Mouse (Mus musculus) CH12.LX (cell line): ENCODE data around the gene Ovca2. TPM values are rescaled to one million over a fixed set of nuclear protein-coding genes. Genes with fewer than 3 reads are reported as not detected.

ENCODE experiments used
- DNase-seq: peaks from one replicate; pipeline ENCODE4 v3.0.0-alpha.2; 2013; ENCODE audit errors: extremely low read depth
- H3K27ac ChIP-seq: 2 replicates; pipeline ENCODE4 v1.5.1; 2012; ENCODE audit warnings: low read depth, mild to moderate bottlenecking, control low read depth, moderate library complexity; ENCODE audit not compliant: insufficient read depth
- H3K27me3 ChIP-seq: replicated peaks from 2 replicates; pipeline ENCODE3; 2012; ENCODE audit warnings: inconsistent platforms
- H3K36me3 ChIP-seq, 2 experiments: replicated peaks in 1 of 2; 2 replicates each; pipeline versions ENCODE3 to v1.6.1; 2012; ENCODE audit warnings: inconsistent platforms in 1 of 2, low read length in 1 of 2, mild to moderate bottlenecking in 1 of 2, mixed read lengths in 1 of 2, moderate library complexity in 1 of 2; ENCODE audit not compliant: control insufficient read depth in 1 of 2, insufficient read depth in 1 of 2
- H3K4me1 ChIP-seq, 2 experiments: 2 replicates each; pipeline ENCODE4 v1.6.1; 2012; ENCODE audit warnings: inconsistent platforms in 1 of 2, moderate library complexity in 1 of 2; ENCODE audit not compliant: insufficient read depth in 2 of 2, control insufficient read depth in 1 of 2
- H3K4me2 ChIP-seq: 2 replicates; pipeline ENCODE4 v1.6.1; 2012; ENCODE audit warnings: low read depth, mild to moderate bottlenecking, control low read depth; ENCODE audit not compliant: poor library complexity, insufficient read depth, severe bottlenecking
- H3K4me3 ChIP-seq, 3 experiments: fragments of 150-350 bp in 1 of 3; sonication (generic) in 1 of 3; replicated peaks in 1 of 3; 2 replicates each; pipeline versions ENCODE3 to v1.5.1; 2011 to 2012; ENCODE audit warnings: low read depth in 2 of 3, low read length in 2 of 3, mild to moderate bottlenecking in 2 of 3, moderate library complexity in 2 of 3, control low read depth in 1 of 3, improper control_type of control experiment in 1 of 3, inconsistent platforms in 1 of 3, mixed read lengths in 1 of 3; ENCODE audit not compliant: poor library complexity in 1 of 3
- H3K79me2 ChIP-seq: replicated peaks from 2 replicates; pipeline ENCODE4 v1.6.1; 2012; ENCODE audit warnings: mild to moderate bottlenecking, moderate library complexity; ENCODE audit not compliant: control insufficient read depth, poor library complexity, insufficient read depth, severe bottlenecking; ENCODE audit errors: extremely low read depth
- H3K9ac ChIP-seq: 2 replicates; pipeline ENCODE4 v1.6.1; 2012; ENCODE audit warnings: low read depth, mild to moderate bottlenecking, control low read depth, moderate library complexity; ENCODE audit not compliant: insufficient read depth
- H3K9me3 ChIP-seq: replicated peaks from 2 replicates; pipeline ENCODE3; 2012; ENCODE audit warnings: low read length, inconsistent platforms, mixed read lengths
- CHD1 ChIP-seq: IDR thresholded peaks from 2 replicates; pipeline ENCODE4 v1.6.1; 2012; ENCODE audit warnings: low read depth, low read length, improper control_type of control experiment, inconsistent platforms
- CHD2 ChIP-seq: IDR thresholded peaks from 2 replicates; pipeline ENCODE4 v1.6.1; 2011; ENCODE audit warnings: low read length, improper control_type of control experiment
- CTCF ChIP-seq, 2 experiments: IDR thresholded peaks in 1 of 2; conservative IDR thresholded peaks in 1 of 2; 2 replicates each; pipeline ENCODE4 v1.5.1; 2011 to 2012; ENCODE audit warnings: low read depth in 2 of 2, low read length in 2 of 2, improper control_type of control experiment in 1 of 2, inconsistent platforms in 1 of 2, mild to moderate bottlenecking in 1 of 2, moderate library complexity in 1 of 2
- E2F4 ChIP-seq: IDR thresholded peaks from 2 replicates; pipeline ENCODE4 v1.6.1; 2011; ENCODE audit warnings: low read depth, low read length, improper control_type of control experiment; ENCODE audit not compliant: insufficient replicate concordance
- ELF1 ChIP-seq: IDR thresholded peaks from 2 replicates; pipeline ENCODE4 v1.6.1; 2014; ENCODE audit warnings: low read depth, mild to moderate bottlenecking, inconsistent platforms, low read length, improper control_type of control experiment
- EP300 ChIP-seq: IDR thresholded peaks from 2 replicates; pipeline ENCODE4 v1.6.1; 2011; ENCODE audit warnings: low read length, improper control_type of control experiment
- ETS1 ChIP-seq: conservative IDR thresholded peaks from 2 replicates; pipeline ENCODE4 v1.6.1; 2012; ENCODE audit warnings: low read depth, mild to moderate bottlenecking, inconsistent platforms, low read length, improper control_type of control experiment, moderate library complexity
- HCFC1 ChIP-seq: IDR thresholded peaks from 2 replicates; pipeline ENCODE4 v1.6.1; 2012; ENCODE audit warnings: low read depth, mild to moderate bottlenecking, inconsistent platforms, low read length, improper control_type of control experiment
- MAFK ChIP-seq: IDR thresholded peaks from 2 replicates; pipeline ENCODE4 v1.6.1; 2011; ENCODE audit warnings: low read length, improper control_type of control experiment; ENCODE audit not compliant: insufficient replicate concordance
- MAX ChIP-seq: IDR thresholded peaks from 2 replicates; pipeline ENCODE4 v1.6.1; 2011; ENCODE audit warnings: low read length, improper control_type of control experiment
- MEF2A ChIP-seq: IDR thresholded peaks from 2 replicates; pipeline ENCODE4 v1.6.1; 2014; ENCODE audit warnings: low read depth, mild to moderate bottlenecking, inconsistent platforms, low read length, improper control_type of control experiment, borderline replicate concordance
- NELFE ChIP-seq: IDR thresholded peaks from 2 replicates; pipeline ENCODE4 v1.6.1; 2011; ENCODE audit warnings: low read depth, low read length, improper control_type of control experiment
- NRF1 ChIP-seq: IDR thresholded peaks from 2 replicates; pipeline ENCODE4 v1.6.1; 2014; ENCODE audit warnings: low read depth, mild to moderate bottlenecking, inconsistent platforms, low read length, improper control_type of control experiment, moderate library complexity
- SIN3A ChIP-seq: IDR thresholded peaks from 2 replicates; pipeline ENCODE4 v1.6.1; 2012; ENCODE audit warnings: low read length, improper control_type of control experiment, inconsistent platforms
- SMC3 ChIP-seq: IDR thresholded peaks from 2 replicates; pipeline ENCODE4 v1.6.1; 2011; ENCODE audit warnings: low read depth, low read length, improper control_type of control experiment
- TCF12 ChIP-seq: IDR thresholded peaks from 2 replicates; pipeline ENCODE4 v1.6.1; 2014; ENCODE audit warnings: low read depth, mild to moderate bottlenecking, inconsistent platforms, low read length, improper control_type of control experiment
- USF1 ChIP-seq: IDR thresholded peaks from 2 replicates; pipeline ENCODE4 v1.6.1; 2014; ENCODE audit warnings: low read depth, mild to moderate bottlenecking, inconsistent platforms, low read length, improper control_type of control experiment
- ZC3H11A ChIP-seq: IDR thresholded peaks from 2 replicates; pipeline ENCODE4 v1.6.1; 2012; ENCODE audit warnings: low read depth, mild to moderate bottlenecking, inconsistent platforms, low read length, improper control_type of control experiment
- dilution Hi-C: fragments of 300-500 bp; cut with MboI; formaldehyde crosslinking; loops from 2 replicates; pipeline ENCODE4 v1.14.3; 2020; ENCODE audit warnings: low sequenced_read_pairs; ENCODE audit not compliant: extremely low pct_unique_long_range_greater_than_20kb, extremely low pct_ligation_motif_present
- in situ Hi-C: fragments of 300-500 bp; cut with MboI; formaldehyde crosslinking; loops from 3 replicates; pipeline ENCODE4 v1.14.3; 2019; ENCODE audit warnings: low sequenced_read_pairs, low pct_ligation_motif_present, low pct_unique_long_range_greater_than_20kb, mixed read lengths
- polyA plus RNA-seq: library from polyadenylated mRNA; unstranded; fragments of >175 nt; gene quantifications from 2 replicates; pipeline ENCODE4 v1.2.1, GENCODE M21; 2012; ENCODE audit warnings: low read depth; ENCODE audit not compliant: insufficient read length
- total RNA-seq, 2 experiments: library from RNA; depleted of rRNA; stranded (reverse); fragments of 300-350 nt in 1 of 2; fragments of >200 nt in 1 of 2; gene quantifications; 2 replicates each; pipeline ENCODE4 v1.2.3; 2012 to 2014

The Ovca2 gene
- total and polyA plus RNA-seq, 3 experiments = 20.7 to 86.9 (median 32.1) TPM

DNA sequence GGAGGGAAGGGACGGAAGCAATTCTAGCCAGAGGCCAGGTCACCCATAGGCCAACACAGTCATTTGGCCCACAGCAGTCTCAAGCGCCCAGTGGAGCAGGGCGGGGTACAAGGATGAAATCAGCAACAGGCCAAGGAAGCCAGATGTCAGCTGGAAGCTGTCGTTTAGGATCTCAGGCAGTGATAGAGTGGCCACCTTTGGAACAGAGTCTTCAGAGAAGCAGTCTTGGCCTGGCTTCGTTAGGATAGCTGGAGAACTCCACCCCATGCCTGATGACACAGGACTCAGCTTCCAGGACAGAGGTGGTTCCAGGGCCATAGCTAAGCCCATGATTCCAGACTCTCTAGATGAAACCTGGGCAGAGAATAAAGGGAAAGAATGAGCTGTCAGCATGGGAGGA is 38.2 kb downstream of the Ovca2 start:
- Histone ChIP-seq H3K4me2 (no peak overlapping the region), H3K27me3 (no peaks in the 10 kb centered on the region), H3K9ac (no peak overlapping the region), H3K4me3 (no peak overlapping the region), H3K9me3 (no peaks in the 10 kb centered on the region), H3K79me2 (no peaks in the 10 kb centered on the region), H3K4me1 (peaks cover 24 to 57% of the 10 kb centered on the region in 2 experiments), H3K27ac (no peak overlapping the region), H3K36me3 (peaks cover 23 to 85% of the 10 kb centered on the region in 2 experiments)
- TF ChIP-seq MAFK (no peak), MAX (no peak), MEF2A (no peak), NRF1 (no peak), SIN3A (no peak), TCF12 (no peak), E2F4 (no peak), HCFC1 (no peak), CHD1 (no peak), ZC3H11A (no peak), NELFE (no peak), ELF1 (no peak), USF1 (no peak), CTCF (conservative IDR thresholded peaks at IDR 0.05 in 1 of 2, IDR thresholded peaks at IDR 0.05 in 1 of 2; ENCODE audit: low read depth in 2 of 2, low read length in 2 of 2) (no peak), CHD2 (no peak), EP300 (no peak), ETS1 (no peak), SMC3 (no peak)
- dilution Hi-C loops = no loop called here
- no peak for DNase-seq
- in situ Hi-C loops = no loop called here

DNA sequence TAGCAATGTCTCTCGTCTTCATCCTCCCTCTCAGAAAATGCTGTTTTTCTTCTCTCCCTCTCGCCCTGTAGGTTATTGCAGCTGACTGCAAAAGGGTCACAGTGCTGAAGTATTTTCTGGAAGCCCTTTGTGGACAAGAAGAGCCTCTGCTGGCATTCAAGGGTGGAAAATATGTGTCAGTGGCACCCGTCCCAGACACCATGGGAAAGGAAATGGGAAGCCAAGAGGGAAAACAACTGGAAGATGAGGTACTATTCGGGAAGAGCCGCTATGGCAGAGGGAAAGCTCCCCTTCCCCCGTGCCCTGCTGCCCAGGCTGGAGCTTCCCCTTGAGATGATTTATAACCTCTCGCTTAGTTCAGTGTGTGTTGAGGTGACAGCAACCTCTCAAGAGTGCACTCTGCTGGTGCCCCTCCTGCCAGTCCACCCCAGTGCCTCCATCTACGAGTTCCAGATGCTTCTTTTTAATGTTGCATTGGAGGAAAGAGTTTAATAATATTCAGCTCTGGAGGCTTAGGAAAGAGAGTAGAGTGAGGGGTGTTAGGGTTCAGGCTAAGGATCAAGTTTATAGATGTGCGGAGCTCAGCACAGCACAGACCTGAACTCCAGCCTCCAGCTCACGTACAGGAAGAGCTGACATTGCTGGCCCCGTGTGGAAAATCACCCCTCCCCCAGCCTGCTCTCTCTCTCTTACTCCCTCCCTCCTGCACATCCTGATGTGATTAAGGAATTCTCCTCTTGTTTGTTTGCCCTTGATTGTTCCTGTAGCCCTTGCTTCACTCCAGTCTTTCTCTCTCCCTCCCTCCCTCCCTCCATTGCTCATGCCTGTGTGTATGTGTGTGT is 39.3 kb downstream of the Ovca2 start:
- peaks cover 32 to 68% of the 10 kb centered on the region in 2 experiments for H3K4me1 ChIP-seq
- H3K4me3 ChIP-seq = no peak overlapping the region
- dilution Hi-C loops = no loop called here
- H3K79me2 ChIP-seq = no peaks in the 10 kb centered on the region
- no peaks in the 10 kb centered on the region for H3K9me3 ChIP-seq
- DNase-seq = no peak
- no peak for TF ChIP-seq HCFC1
- no peak for TF ChIP-seq CHD2
- no peaks in the 10 kb centered on the region for H3K27me3 ChIP-seq
- in situ Hi-C loops = no loop called here
- no peak overlapping the region for H3K27ac ChIP-seq
- no peak overlapping the region for H3K9ac ChIP-seq
- H3K4me2 ChIP-seq = no peak overlapping the region
- peaks cover 17 to 78% of the 10 kb centered on the region in 2 experiments for H3K36me3 ChIP-seq
